Mouse (Mus musculus) forebrain, embryonic 16.5 days (tissue): Measurements from ENCODE around the gene Rab1a. TPM values are rescaled to one million over a fixed set of nuclear protein-coding genes. Genes with fewer than 3 reads are reported as not detected.
A peak's percentile ranks its signal among the peaks of the same experiment; 100 is the strongest.

ENCODE experiments used
- ATAC-seq: fragments of 200-750 bp; cut with Nextera tagmentation; 2 replicates; pipeline ENCODE4 v1.8.0; 2017; ENCODE audit warnings: mild to moderate bottlenecking, moderate library complexity
- H3K27ac ChIP-seq: fragments of 300-500 bp; sonication (generic); 2 replicates; pipeline ENCODE4 v1.5.1; 2014; ENCODE audit warnings: low read length, control low read depth
- H3K27me3 ChIP-seq: fragments of 300-500 bp; sonication (generic); replicated peaks from 2 replicates; pipeline ENCODE4 v1.6.1; 2014; ENCODE audit warnings: low read length; ENCODE audit not compliant: control insufficient read depth, insufficient read depth
- H3K36me3 ChIP-seq: fragments of 300-500 bp; sonication (generic); 2 replicates; pipeline ENCODE4 v1.6.1; 2014; ENCODE audit not compliant: control insufficient read depth, insufficient read depth
- H3K4me1 ChIP-seq: fragments of 300-500 bp; sonication (generic); replicated peaks from 2 replicates; pipeline ENCODE4 v1.6.1; 2014; ENCODE audit warnings: low read length; ENCODE audit not compliant: control insufficient read depth, insufficient read depth
- H3K4me2 ChIP-seq: fragments of 300-500 bp; sonication (generic); 2 replicates; pipeline ENCODE4 v1.6.1; 2014; ENCODE audit warnings: mild to moderate bottlenecking, low read length, control low read depth
- H3K4me3 ChIP-seq: fragments of 300-500 bp; sonication (generic); replicated peaks from 2 replicates; pipeline ENCODE4 v1.5.1; 2014; ENCODE audit warnings: mild to moderate bottlenecking, low read length, control low read depth
- H3K9ac ChIP-seq: fragments of 300-500 bp; sonication (generic); replicated peaks from 2 replicates; pipeline ENCODE4 v1.6.1; 2014; ENCODE audit warnings: low read depth, low read length, control low read depth
- H3K9me3 ChIP-seq: fragments of 300-500 bp; sonication (generic); 2 replicates; pipeline ENCODE4 v1.6.1; 2016; ENCODE audit warnings: low read length; ENCODE audit not compliant: control insufficient read depth
- WGBS: fragments of 180-500 bp; shearing (Covaris S2); extraction: QIAGEN DNeasy Blood & Tissue Kit; methylation state at CpG from one replicate; pipeline ENCODE4 v1.1.7; 2014; 5-methylcytosine and 5-hydroxymethylcytosine counted together
- polyA plus RNA-seq: library from polyadenylated mRNA; unstranded; fragments of >200 nt; fragmentation: Nextera tagmentation; extraction: Ambion mirVana; gene quantifications from 2 replicates; pipeline ENCODE4 v1.2.1, GENCODE M21; 2015

The Rab1a gene
- polyA plus RNA-seq, 1 experiment from 2014 or later: 315 TPM

GRCm38 (mm10) chr11:20231128-20231878 lies 30.1 kb downstream of the Rab1a start:
- Histone ChIP-seq H3K9me3 (no peaks in the 10 kb centered on the region), H3K27ac (peak overlapping the region; percentile 29), H3K9ac (no peak overlapping the region), H3K36me3 (peaks cover 39% of the 10 kb centered on the region), H3K4me1 (no peaks in the 10 kb centered on the region; the same call in 1 of the 2 replicates), H3K4me3 (no peak overlapping the region), H3K27me3 (no peaks in the 10 kb centered on the region), H3K4me2 (no peak overlapping the region)
- no peak for ATAC-seq
- WGBS: 35% methylated on average over 8 of the region's 8 CpGs

DNA sequence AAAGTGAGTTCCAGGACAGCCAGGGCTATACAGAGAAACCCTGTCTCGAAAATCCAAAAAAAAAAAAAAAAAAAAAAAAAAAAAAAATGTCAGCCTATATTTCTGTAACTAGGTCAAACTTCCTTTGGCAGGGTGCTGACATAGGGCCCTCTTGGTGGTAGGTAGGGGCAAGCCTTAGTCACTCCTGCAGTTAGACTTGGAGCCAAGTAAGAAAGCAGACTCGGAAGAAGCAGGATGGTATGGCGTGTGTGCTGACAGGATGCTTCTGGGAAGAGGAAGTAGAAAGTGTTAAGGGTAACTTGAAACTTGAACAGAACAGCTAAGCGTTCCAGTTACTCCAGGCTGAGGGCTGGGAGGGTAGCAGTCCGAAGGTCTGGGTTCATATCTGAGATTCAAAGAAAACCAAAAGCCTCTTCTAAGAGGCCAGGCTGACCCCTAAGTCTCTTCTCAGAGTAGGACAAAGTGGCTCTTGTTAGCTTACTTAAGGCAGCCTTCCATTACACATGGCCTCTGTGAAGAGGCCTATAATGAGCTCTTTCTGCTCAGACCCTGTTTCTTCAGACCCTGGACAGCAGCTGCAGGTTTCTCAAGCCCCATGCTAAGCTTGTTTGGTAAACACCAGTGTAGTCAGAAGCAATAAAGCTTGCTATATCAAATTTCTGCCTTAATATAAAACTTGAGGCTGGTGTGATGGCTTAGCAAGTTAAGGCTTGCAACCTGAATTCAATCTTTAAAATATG lies 31.0 kb downstream of the Rab1a start:
- 70% methylated on average over 4 of the region's 5 CpGs for WGBS
- peaks cover 39% of the 10 kb centered on the region for H3K36me3 ChIP-seq
- no peak overlapping the region for H3K9ac ChIP-seq
- H3K9me3 ChIP-seq: no peaks in the 10 kb centered on the region
- H3K4me2 ChIP-seq: no peak overlapping the region
- ATAC-seq: 0 out of 2 replicates have a peak, but pooled peaks have one; percentile 13
- no peaks in the 10 kb centered on the region for H3K27me3 ChIP-seq
- no peaks in the 10 kb centered on the region; the same call in 1 of the 2 replicates for H3K4me1 ChIP-seq
- H3K4me3 ChIP-seq: no peak overlapping the region
- H3K27ac ChIP-seq: peak overlapping the region; percentile 34

DNA sequence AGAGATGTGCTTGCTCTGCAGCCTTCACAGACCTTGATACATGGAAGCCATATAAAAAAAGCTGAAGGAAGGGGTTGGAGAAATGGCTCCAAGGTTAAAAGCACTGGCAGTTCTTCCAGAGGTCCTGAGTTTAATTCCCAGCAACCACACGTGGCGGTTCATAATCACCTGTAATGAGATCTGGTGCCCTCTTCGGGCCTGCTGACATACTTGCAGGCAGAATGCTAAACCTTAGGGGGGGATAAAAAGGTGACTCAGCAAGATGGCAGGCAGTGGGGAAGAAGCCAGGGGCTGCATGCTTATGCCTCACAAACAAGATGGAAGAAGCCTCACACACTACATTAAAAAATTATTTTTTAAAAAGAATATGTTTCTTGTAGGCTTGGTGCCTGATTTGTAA lies 33.0 kb downstream of the Rab1a start:
- WGBS: 69% methylated on average over 3 of the region's 3 CpGs
- Histone ChIP-seq H3K9ac (no peak overlapping the region), H3K27ac (no peak overlapping the region), H3K4me1 (no peaks in the 10 kb centered on the region; the same call in 1 of the 2 replicates), H3K9me3 (no peaks in the 10 kb centered on the region), H3K4me2 (no peak overlapping the region), H3K4me3 (no peak overlapping the region), H3K27me3 (no peaks in the 10 kb centered on the region), H3K36me3 (peaks cover 34% of the 10 kb centered on the region)
- ATAC-seq: no peak

DNA sequence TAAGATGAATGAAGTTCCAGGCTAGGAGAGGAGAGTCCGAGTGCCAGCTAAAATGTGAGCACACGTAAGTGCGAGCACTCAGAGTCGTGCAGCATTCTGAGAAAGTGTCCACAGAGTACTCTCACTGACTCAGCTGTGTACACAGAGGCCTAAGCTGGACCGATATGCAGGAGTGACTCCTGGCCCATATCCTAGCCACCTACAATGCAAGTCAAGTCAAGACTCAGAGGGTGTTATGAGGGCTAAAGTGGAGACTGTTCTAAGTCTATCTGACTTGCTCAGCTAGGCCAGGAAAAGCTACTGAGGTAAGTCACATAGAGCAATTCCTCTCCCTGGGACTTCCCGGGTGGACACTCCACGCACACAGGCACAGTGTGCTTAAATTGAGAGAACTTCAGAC lies 35.8 kb downstream of the Rab1a start:
- peaks cover 31% of the 10 kb centered on the region for H3K36me3 ChIP-seq
- ATAC-seq: no peak
- H3K9ac ChIP-seq: no peak overlapping the region
- no peaks in the 10 kb centered on the region for H3K27me3 ChIP-seq
- H3K9me3 ChIP-seq: no peaks in the 10 kb centered on the region
- no peak overlapping the region for H3K4me2 ChIP-seq
- H3K27ac ChIP-seq: no peak overlapping the region
- no peak overlapping the region for H3K4me3 ChIP-seq
- no peaks in the 10 kb centered on the region; the same call in 1 of the 2 replicates for H3K4me1 ChIP-seq
- 95% methylated on average over 7 of the region's 7 CpGs for WGBS

DNA sequence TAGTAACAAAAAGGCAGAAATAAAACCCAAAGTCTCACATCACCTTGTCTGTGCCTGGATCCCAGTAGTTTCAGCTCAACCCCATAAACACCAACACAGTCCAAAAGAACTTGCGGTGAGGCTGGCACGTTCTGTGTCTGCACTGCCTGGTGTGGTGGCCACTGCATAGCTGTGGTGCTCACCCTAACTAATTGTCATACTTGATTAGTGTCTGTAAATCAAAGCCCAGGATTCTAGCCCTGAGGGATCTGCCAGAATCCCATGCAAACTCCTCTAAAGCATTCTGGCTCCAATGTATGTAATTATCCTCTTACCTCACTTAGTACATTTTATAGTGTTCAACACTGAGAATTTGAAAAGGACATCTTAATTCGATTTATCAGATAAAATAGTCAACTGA lies 36.7 kb downstream of the Rab1a start:
- H3K4me3 ChIP-seq: no peak overlapping the region
- H3K9me3 ChIP-seq: no peaks in the 10 kb centered on the region
- peaks cover 31% of the 10 kb centered on the region for H3K36me3 ChIP-seq
- no peak overlapping the region for H3K9ac ChIP-seq
- no peak overlapping the region for H3K27ac ChIP-seq
- H3K27me3 ChIP-seq: no peaks in the 10 kb centered on the region
- WGBS: 93% methylated on average over 3 of the region's 3 CpGs
- ATAC-seq: no peak
- H3K4me2 ChIP-seq: no peak overlapping the region
- H3K4me1 ChIP-seq: no peaks in the 10 kb centered on the region

- Histone ChIP-seq H3K27ac (no peak overlapping the region), H3K9ac (no peak overlapping the region), H3K4me2 (no peak overlapping the region), H3K36me3 (peaks cover 28% of the 10 kb centered on the region), H3K27me3 (no peaks in the 10 kb centered on the region), H3K4me3 (no peak overlapping the region), H3K9me3 (no peaks in the 10 kb centered on the region), H3K4me1 (no peaks in the 10 kb centered on the region)
- no peak for ATAC-seq
- WGBS: 96% methylated on average over 9 of the region's 9 CpGs
Measured at GRCm38 (mm10) chr11:20239279-20239861, 38.1 kb downstream of the Rab1a start.

GRCm38 (mm10) chr11:20240331-20240730 lies 39.1 kb downstream of the Rab1a start:
- no peak overlapping the region for H3K9ac ChIP-seq
- no peak overlapping the region for H3K4me2 ChIP-seq
- no peak for ATAC-seq
- H3K4me3 ChIP-seq: no peak overlapping the region
- 85% methylated on average over 5 of the region's 5 CpGs for WGBS
- H3K27ac ChIP-seq: no peak overlapping the region
- H3K4me1 ChIP-seq: no peaks in the 10 kb centered on the region
- no peaks in the 10 kb centered on the region for H3K9me3 ChIP-seq
- no peaks in the 10 kb centered on the region for H3K27me3 ChIP-seq
- peaks cover 19% of the 10 kb centered on the region for H3K36me3 ChIP-seq

DNA sequence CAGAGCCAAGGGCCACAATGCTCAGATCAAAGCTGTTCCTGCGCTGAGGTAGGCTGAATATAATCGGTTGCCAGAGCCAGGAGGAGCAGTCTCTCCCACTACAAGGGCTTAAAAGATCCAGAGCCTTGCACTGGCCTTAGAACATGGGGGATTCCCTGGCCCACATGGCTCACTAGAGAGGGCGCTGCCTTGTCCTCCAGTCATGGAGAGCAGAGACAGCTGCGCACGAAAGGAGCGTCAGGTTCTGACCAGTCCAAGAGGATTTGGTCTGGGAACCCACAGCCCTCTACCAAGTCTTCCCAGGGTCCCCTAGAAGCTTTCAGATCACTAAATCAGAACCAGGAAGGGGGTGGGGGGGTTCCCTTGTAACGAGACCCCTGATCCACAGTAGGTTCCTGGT lies 40.1 kb downstream of the Rab1a start:
- no peak overlapping the region for H3K4me2 ChIP-seq
- no peak overlapping the region for H3K4me3 ChIP-seq
- H3K27me3 ChIP-seq: no peaks in the 10 kb centered on the region
- no peaks in the 10 kb centered on the region for H3K9me3 ChIP-seq
- no peak for ATAC-seq
- no peaks in the 10 kb centered on the region for H3K4me1 ChIP-seq
- no peak overlapping the region for H3K9ac ChIP-seq
- 94% methylated on average over 7 of the region's 7 CpGs for WGBS
- peaks cover 17% of the 10 kb centered on the region for H3K36me3 ChIP-seq
- H3K27ac ChIP-seq: no peak overlapping the region

DNA sequence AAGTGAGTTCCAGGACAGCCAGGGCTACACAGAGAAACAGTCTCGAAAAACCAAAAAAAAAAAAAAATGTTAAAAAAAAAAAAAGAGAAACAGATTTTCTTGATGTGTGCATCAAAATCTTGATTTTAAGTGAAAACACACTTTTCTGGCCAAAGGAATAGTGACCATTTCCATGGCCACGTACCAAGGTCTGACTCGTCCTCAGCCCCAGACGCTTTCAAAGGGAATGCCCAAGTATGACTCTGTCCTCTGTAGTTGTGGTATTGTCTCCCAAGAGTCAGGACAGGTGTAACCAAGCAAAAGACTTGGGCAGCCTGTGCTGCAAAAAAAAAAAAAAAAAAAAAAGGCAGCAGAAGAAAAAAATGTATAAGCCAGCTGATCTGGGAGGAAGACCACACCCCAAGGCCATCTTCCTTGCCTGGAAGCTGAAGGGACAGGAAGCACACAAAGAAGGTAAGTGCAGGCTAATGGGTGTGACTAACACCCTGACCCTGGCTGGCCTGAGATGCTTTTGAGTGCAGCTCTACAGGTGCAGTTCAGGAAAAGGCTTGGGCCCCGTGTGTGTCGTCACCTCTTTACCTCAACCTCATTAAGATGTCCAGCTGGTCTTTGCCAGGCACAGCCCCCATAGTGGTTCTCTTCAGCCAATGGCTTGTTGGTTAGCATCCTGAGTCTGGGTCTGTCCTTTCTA lies 41.3 kb downstream of the Rab1a start:
- no peaks in the 10 kb centered on the region for H3K27me3 ChIP-seq
- H3K9ac ChIP-seq: no peak overlapping the region
- WGBS: 89% methylated on average over 6 of the region's 6 CpGs
- no peak overlapping the region for H3K4me3 ChIP-seq
- H3K9me3 ChIP-seq: no peaks in the 10 kb centered on the region
- H3K4me2 ChIP-seq: no peak overlapping the region
- no peak for ATAC-seq
- no peak overlapping the region for H3K27ac ChIP-seq
- peaks cover 17% of the 10 kb centered on the region for H3K36me3 ChIP-seq
- peaks cover 7% of the 10 kb centered on the region for H3K4me1 ChIP-seq
